Mouse (Mus musculus): ENCODE data around the gene Eef2.

Gene Eef2

DNA sequence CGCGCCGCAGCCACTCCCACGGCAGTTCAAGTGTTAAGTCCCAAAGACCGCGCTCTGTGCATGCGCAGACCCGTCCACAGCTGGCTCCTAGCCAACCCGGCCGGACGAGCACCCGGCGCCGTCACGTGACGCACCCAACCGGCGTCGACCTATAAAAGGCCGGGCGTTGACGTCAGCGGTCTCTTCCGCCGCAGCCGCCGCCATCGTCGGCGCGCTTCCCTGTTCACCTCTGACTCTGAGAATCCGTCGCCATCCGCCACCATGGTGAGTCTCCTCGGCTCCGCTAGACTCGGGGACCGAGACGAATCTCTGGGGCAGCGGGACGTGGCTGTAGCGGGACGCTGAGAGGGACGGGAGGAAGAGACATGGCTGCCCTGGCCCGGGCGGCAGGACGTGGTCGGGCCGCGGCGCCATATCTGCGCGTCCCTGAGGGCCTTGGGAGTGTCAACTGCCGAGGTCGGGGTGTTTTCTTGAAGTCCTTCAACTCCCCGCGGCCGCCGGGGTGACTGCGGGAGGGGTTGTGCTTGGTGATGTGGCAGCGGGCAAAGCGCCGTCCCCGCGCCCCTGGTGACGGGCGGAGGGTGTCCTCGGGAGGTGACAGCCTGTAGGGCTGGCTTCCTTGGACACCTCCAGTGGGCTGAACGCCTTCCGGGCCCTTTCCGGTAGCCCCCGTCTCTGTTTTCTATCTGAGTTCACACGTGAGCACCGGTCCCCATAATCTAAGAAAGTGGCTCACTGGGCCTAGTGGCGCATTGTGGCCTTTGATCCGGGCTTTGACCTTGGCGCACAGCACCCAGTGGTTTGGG is at the start of gene Eef2:
TSS of gene Eef2 (plus strand) at position 166 of the 806 bp plus-strand sequence.
- peak; percentile 99 for DNase-seq (ENCODE audit: low read depth, low spot score)
- H3K27me3 ChIP-seq (ENCODE audit: control insufficient read depth, insufficient read depth, low read length, poor library complexity, severe bottlenecking), result no peaks in the 10 kb centered on the region
- peaks cover 35% of the 10 kb centered on the region for H3K36me3 ChIP-seq (ENCODE audit: control insufficient read depth, insufficient read depth, low read length, poor library complexity, severe bottlenecking)

DNA sequence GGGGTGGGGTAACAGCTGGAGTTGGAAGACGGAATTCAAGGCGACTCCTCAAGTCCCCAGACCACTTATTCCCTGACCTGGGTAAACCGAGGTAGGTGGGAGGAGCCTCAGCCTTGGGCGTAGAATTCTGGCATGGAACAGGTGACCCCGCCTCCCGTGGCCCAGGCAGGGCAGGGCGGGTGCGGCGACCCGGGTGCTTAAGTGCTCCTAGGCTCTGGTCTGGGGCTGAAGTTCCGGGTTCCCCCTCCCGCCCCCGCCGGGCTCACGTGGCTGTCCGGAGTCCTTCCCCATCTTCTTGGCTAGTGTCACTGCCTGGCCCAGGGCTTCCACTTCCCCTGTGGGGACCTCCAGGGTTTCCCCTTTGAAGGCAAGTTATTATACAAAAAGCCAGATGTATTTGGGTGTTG is 42.2 kb upstream of the Eef2 start:
- Histone ChIP-seq H3K36me3 (ENCODE audit: control insufficient read depth, insufficient read depth, low read length, poor library complexity, severe bottlenecking) (no peaks in the 10 kb centered on the region), H3K27me3 (ENCODE audit: control insufficient read depth, insufficient read depth, low read length, poor library complexity, severe bottlenecking) (no peaks in the 10 kb centered on the region)
- DNase-seq (ENCODE audit: low read depth, low spot score), result peak; percentile 94

DNA sequence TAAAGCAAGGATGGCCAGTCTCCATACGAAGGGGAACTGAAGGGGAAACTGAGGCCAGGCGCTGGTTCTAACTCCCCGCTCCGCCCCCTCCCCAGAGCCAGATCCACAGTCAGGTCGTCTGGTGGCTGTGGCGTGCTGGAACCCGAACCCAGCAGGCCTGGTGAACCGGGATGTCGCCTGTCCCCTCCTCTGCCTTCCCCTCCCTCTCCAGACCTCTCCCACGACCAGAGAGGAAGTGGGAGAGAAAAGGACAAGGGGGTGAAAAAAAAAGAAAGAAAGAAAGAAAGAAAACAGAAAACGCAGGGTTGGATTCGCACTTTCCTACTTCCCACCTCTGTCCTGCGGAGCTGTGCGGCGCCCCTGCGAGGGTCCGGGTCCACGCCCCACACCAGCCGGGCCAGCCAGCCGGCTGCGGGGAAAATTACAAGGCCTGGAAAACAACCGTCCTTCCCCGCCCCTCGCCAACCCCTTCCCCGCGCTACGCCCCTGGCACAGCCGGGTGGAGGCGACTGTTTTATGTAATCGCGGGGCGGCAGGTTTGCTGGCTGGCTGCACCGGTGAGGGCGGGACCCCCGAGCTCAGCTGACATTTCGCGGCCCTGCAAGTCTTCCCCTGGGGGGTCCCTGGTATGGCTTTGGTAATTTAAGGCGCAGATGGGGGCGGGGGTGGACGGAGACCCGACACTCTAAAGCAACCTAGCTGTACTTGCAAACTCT is 41.3 kb upstream of the Eef2 start, which contains the start of gene Zbtb7a:
TSS of gene Zbtb7a (plus strand) at position 255 of the 716 bp plus-strand sequence.
- DNase-seq (ENCODE audit: low read depth, low spot score), result peak; percentile 29
- Histone ChIP-seq H3K27me3 (ENCODE audit: control insufficient read depth, insufficient read depth, low read length, poor library complexity, severe bottlenecking) (no peaks in the 10 kb centered on the region), H3K36me3 (ENCODE audit: control insufficient read depth, insufficient read depth, low read length, poor library complexity, severe bottlenecking) (no peaks in the 10 kb centered on the region)

DNA sequence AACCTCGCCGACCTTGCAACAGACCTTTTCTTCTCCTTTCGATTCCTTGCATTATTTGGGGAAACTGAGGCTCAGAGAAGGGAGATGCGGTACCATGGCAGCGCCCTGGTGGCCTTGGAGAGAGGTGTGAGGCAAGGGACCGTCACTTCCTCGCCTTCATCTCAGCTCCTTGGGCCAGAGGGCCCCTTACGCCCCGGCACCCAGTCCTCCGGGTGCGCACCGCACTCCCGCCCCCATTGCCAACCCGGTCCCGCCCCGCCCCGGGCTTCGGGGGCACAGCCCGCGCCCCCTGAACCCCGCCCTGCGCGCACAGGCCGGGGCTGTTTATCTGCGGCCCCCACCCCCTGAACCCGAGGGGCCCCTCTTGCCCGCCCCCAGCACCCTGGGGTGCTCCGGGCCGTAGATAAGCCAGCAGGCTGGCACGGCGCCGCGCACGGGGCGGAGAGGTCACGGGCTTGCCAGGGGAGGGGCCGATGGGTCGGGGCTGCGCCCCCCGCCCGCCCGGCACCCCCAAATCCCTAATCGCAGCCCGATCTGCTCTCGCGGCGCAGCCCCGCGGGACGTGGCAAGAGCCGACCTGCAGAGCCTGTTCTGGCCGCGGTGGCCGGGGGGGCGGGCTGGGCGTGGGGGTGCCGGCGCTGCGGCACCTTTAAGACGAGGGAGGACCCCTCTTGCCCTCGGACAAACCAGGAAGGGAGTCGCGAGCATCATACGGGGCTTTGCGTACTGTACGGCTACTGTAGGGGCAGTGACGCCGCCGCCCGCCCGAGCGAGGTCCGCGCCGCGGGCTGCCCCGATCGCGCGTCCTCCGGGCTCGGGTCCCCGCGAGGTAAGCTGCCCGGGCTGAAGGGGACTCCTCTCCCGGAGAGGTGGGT is 40.4 kb upstream of the Eef2 start:
- H3K27me3 ChIP-seq (ENCODE audit: control insufficient read depth, insufficient read depth, low read length, poor library complexity, severe bottlenecking), result no peaks in the 10 kb centered on the region
- peak; percentile 78 for DNase-seq (ENCODE audit: low read depth, low spot score)
- no peaks in the 10 kb centered on the region for H3K36me3 ChIP-seq (ENCODE audit: control insufficient read depth, insufficient read depth, low read length, poor library complexity, severe bottlenecking)

DNA sequence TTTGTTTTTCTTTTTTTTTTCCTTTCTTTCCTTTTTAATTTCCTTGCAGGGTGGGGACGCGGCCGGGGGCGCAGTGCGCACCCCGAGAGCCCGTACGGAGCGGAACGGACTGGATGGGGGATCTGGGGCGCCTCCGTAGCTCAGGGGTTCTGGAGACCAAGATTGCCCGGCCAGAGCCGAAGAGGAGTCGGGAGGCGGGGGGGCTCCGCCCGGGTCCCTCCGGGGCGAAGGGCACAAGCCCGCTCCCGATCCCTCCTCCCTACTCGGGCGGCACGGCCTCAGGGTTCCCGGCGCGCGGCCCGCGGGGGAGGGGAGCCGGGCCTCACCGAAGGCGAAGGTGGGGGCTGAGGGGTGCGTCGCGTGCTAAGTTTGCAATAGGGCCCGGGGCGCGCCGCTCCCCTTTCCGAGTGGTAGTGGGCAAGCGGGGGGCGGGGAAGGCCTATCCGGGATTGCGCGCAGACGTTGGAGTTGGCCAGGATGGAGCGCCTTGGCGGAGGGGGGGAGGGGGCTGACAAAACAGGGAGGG is 39.7 kb upstream of the Eef2 start:
- Histone ChIP-seq H3K27me3 (ENCODE audit: control insufficient read depth, insufficient read depth, low read length, poor library complexity, severe bottlenecking) (no peaks in the 10 kb centered on the region), H3K36me3 (ENCODE audit: control insufficient read depth, insufficient read depth, low read length, poor library complexity, severe bottlenecking) (0 out of 2 replicates have a peak, but pooled peaks cover 3% of the 10 kb centered on the region)
- DNase-seq (ENCODE audit: low read depth, low spot score), result peak; percentile 75

DNA sequence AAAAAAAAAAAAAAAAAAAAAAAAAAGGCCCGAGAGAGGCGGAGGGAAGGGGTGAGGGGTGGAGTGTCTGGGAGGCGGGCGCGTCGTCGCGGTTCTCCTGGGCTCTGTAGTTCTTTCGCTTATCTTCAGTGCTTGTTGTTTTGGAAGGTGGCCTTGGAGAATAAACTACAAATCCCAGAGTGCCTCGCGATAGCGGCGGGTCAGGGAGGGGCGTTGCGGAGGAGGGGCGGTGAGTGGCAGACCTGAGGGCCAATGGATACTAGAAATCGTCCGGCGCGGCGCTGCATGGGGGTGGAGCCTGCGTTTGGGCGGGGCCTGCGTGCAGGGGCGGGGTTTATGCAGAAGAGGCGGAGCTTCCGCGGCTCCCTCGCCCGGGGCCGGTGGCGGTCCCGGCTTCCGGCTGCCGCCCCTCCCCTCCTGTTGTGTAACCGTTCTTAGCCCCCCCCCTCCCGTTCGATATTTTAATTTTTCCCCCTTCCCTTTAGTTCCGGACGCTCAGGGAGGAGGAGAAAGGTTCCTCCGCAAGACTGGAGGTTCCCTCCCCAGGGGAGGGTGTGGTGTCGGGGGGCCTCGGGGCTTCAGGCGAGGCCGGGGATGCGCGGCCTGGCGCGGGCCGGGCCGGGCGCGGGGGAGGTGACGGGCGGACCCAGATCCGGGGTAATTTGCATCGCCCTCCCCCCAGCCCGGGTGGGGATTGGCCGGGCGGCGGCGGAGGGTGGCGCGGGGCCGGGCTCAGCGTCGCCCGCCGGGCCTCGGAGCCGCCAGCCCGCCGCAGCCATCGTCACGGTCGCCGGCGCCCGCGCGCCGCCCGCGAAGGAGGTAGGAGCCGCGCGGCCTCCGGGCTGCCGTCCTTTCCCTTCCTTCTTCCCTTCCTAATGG is 38.9 kb upstream of the Eef2 start:
- Histone ChIP-seq H3K27me3 (ENCODE audit: control insufficient read depth, insufficient read depth, low read length, poor library complexity, severe bottlenecking) (no peaks in the 10 kb centered on the region), H3K36me3 (ENCODE audit: control insufficient read depth, insufficient read depth, low read length, poor library complexity, severe bottlenecking) (0 out of 2 replicates have a peak, but pooled peaks cover 3% of the 10 kb centered on the region)
- peak; percentile 99 for DNase-seq (ENCODE audit: low read depth, low spot score)

DNA sequence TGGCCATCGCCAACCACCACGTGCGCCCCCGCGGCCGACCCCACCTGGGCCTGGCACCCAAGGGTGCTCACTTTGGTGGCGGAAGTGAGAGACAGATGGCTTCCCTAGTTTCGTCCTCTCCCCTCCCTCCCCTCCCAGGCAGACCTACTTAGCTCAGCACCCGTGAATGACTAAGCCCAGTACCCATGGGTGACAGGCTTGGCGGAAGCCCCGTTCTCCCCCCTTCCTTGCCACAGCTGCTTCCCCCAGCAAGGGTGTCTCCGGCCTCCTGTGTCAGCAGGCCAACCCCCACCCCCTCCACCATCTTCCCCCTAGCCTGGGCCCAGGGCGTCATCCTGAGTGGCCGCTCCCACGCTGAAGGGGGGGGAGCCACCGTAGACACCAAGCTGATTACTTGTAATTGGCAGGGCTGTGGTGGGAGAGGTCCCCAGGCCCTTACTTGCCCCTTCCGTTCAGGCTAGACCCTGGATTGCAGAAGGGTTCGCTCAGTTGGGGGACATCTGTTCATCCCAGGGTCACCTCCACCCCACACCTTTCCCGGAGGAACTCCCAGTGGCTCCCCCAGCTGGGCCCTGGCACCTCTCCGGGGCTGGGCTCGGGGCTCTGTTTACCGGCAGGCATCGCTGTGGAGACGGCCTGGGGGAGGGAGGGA is 38.2 kb upstream of the Eef2 start:
- H3K36me3 ChIP-seq (ENCODE audit: control insufficient read depth, insufficient read depth, low read length, poor library complexity, severe bottlenecking), result 0 out of 2 replicates have a peak, but pooled peaks cover 3% of the 10 kb centered on the region
- no peaks in the 10 kb centered on the region for H3K27me3 ChIP-seq (ENCODE audit: control insufficient read depth, insufficient read depth, low read length, poor library complexity, severe bottlenecking)
- DNase-seq (ENCODE audit: low read depth, low spot score), result peak; percentile 88

DNA sequence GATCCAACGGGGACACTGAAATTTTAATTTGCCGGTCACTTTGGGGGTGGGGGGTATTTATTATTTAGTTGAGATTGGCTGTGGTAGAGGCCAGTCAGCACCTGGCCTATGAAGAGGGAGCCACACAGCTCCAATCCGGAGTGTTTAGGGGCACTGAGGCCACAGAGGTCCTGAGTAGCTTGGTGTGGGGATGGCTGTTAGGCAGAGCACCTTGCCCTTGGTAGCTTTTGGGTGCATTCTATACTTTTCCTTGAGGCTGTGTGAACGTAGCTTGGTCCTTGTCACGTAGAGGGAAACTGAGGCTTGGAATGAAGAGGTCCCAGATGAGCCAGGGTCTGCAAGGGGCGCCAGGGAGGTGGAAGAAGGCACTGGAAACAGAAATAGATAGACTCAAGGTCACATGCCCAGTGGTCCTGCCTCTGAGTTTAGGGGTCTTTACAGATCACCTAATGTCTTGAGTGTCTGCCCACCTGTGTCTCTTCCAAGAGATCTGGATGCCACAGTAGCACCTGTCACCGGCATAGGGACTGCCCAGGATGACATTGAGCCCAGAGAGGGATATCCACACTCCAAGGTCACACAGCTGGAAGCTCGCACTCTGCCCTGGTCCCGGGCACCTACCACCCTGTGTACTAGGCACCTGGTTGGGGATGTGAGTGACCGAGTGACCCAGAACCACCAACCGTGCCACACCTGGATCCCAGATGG is 37.5 kb upstream of the Eef2 start:
- no peak for DNase-seq (ENCODE audit: low read depth, low spot score)
- peaks cover 5% of the 10 kb centered on the region; the same call in 1 of the 2 replicates for H3K36me3 ChIP-seq (ENCODE audit: control insufficient read depth, insufficient read depth, low read length, poor library complexity, severe bottlenecking)
- H3K27me3 ChIP-seq (ENCODE audit: control insufficient read depth, insufficient read depth, low read length, poor library complexity, severe bottlenecking), result no peaks in the 10 kb centered on the region

DNA sequence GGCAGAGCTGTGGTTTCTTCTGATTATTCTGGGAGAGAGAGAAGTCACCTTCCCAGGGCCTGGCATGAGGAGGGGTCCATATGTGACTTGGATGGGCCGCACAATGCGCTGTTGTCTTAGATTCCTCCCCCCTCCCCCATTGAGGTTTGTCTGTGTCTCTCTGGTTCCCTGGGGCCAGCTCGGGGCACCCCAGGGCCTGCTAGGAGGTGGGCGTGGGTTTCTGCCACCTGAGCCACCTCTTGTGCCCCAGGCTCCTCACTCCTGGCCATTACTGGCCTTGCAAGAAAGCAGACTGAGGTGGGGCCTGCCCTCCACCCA is 36.9 kb upstream of the Eef2 start:
- DNase-seq (ENCODE audit: low read depth, low spot score), result no peak
- Histone ChIP-seq H3K27me3 (ENCODE audit: control insufficient read depth, insufficient read depth, low read length, poor library complexity, severe bottlenecking) (no peaks in the 10 kb centered on the region), H3K36me3 (ENCODE audit: control insufficient read depth, insufficient read depth, low read length, poor library complexity, severe bottlenecking) (peaks cover 10% of the 10 kb centered on the region; the same call in 1 of the 2 replicates)

DNA sequence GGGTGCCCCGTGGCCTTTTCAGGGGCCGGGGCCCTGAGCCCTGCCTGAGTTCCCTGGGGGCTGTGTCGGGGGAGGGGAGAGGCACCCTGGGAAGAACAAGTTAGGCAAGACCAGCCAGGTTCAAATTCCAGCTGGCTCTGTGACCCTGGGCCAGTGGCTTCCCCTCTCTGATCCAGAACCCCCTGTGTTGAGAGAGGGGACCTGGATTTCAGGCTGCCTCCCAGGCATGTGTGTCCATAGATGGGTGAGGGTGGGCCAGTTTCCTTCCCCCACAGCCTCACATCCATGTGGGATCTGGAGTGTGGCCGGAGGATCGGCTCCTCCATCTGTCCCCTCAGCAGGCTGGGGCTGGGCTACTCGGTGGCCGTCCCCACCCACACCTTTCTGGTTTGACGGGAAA is 36.4 kb upstream of the Eef2 start:
- Histone ChIP-seq H3K36me3 (ENCODE audit: control insufficient read depth, insufficient read depth, low read length, poor library complexity, severe bottlenecking) (peaks cover 14% of the 10 kb centered on the region; the same call in 1 of the 2 replicates), H3K27me3 (ENCODE audit: control insufficient read depth, insufficient read depth, low read length, poor library complexity, severe bottlenecking) (no peaks in the 10 kb centered on the region)
- DNase-seq (ENCODE audit: low read depth, low spot score), result no peak

DNA sequence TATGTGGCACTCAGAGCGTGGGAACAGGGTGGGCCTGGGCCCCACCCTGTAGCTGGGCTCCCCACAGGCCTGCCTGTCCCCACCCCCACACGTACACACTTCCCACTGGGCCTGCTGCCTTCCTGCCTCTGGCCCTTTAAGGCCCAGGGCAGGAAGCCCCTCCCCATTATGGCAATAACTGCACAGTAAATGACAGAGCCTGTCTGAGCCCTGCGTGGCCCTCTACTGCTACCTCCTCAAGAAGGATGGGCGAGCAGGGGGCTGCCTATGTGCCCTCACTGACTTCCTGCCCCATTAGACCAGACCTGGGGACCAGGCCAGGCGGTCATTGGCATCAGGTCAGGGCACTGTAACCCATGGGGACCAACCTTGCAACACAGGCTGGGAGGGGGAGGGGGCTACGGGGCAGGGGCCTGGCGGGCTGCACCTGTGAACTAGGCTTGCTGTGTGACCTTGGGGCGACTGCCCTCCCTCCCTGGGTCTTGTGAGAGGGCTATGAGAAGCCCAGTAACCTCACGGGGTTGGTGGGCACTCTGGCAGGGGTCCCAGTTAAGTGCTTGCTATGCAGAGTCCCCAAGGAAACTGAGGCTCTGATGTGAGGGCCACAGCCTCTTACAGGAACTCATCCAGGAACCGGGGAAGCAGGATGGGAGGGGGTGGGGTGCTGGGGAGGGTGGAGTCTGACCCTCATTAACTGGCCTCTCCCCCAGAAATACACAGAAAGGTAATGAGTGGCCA is 35.5 kb upstream of the Eef2 start:
- no peaks in the 10 kb centered on the region for H3K27me3 ChIP-seq (ENCODE audit: control insufficient read depth, insufficient read depth, low read length, poor library complexity, severe bottlenecking)
- no peak for DNase-seq (ENCODE audit: low read depth, low spot score)
- H3K36me3 ChIP-seq (ENCODE audit: control insufficient read depth, insufficient read depth, low read length, poor library complexity, severe bottlenecking), result peaks cover 22% of the 10 kb centered on the region

DNA sequence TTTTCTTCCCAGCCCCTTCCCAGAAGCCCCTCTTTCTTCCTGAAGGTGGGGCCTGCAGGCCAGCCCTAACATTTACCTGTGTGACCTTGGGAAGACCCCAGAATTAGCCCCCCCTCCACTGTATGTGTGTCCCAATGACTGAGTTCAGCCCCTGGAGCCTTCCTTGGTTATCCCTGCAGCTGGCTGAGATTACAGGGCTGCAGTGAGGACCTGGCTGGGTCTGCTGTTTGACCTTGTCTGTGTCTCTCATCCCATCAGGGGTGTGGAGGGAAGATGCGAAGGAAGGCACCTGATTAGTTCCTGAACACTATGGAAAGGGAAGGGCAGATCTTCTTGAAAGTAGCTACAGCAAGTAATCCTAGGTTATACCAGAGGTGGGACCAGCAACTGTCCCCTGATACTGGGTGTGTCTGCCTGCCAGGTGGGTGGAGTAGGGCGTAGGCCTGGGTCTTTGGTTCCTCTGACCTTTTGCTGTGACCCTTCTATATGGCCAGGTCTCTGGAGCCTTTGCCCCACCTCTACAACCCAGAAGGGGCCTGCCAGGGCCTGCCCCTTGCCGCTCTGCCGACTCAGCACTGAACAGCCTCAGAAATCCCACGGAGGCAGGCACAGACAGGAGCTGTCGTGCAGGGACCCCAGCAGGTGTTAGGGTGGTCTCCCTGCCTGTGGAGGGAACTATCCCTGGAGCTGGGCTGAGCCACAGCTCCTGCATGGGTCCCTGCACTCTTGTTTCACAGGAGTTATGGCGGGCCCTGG is 34.8 kb upstream of the Eef2 start:
- H3K36me3 ChIP-seq (ENCODE audit: control insufficient read depth, insufficient read depth, low read length, poor library complexity, severe bottlenecking), result peaks cover 27% of the 10 kb centered on the region
- H3K27me3 ChIP-seq (ENCODE audit: control insufficient read depth, insufficient read depth, low read length, poor library complexity, severe bottlenecking), result no peaks in the 10 kb centered on the region
- no peak for DNase-seq (ENCODE audit: low read depth, low spot score)

Data from splenic B cell, adult 2 months (primary cell).